In genomic region chr15:81860471-81861135, GRCm38 (mm10) we compare ENCODE assay signal across 8 mouse cellular contexts. TPM values are rescaled to one million over a fixed set of nuclear protein-coding genes. Genes with fewer than 3 reads are reported as not detected.
DNase-seq lines count a peak whose midpoint lies in the region; ATAC-seq lines count a peak whose summit lies in the region.

No protein-coding gene starts in this region.

- H3K27ac ChIP-seq in hindbrain, embryonic 10.5 days = peak overlapping the region; percentile 93; the same call in 1 of the 2 replicates
- H3K27ac ChIP-seq in hindbrain, embryonic 11.5 days (ENCODE audit: low read depth, low read length) = no peak overlapping the region
- H3K27ac ChIP-seq in forebrain, embryonic 14.5 days (ENCODE audit: low read depth, low read length) = peak overlapping the region; percentile 55
- peak overlapping the region; percentile 96 for H3K27ac ChIP-seq in limb, embryonic 10.5 days
- peak overlapping the region; percentile 91 for H3K27ac ChIP-seq in midbrain, embryonic 14.5 days (replicated peaks; ENCODE audit: low read depth, low read length)

- no peaks in the 10 kb centered on the region for H3K9me3 ChIP-seq in hindbrain, embryonic 10.5 days
- no peaks in the 10 kb centered on the region for H3K9me3 ChIP-seq in hindbrain, embryonic 11.5 days (ENCODE audit: control insufficient read depth, low read length)
- H3K9me3 ChIP-seq in forebrain, embryonic 14.5 days (replicated peaks; ENCODE audit: control insufficient read depth, low read length) = no peaks in the 10 kb centered on the region
- H3K9me3 ChIP-seq in limb, embryonic 10.5 days (replicated peaks) = no peaks in the 10 kb centered on the region
- H3K9me3 ChIP-seq in midbrain, embryonic 14.5 days (ENCODE audit: control insufficient read depth, low read length) = no peaks in the 10 kb centered on the region

- no peak for DNase-seq in hindbrain, embryonic 10.5 days (ENCODE audit: low spot score)
- DNase-seq in hindbrain, embryonic 11.5 days (ENCODE audit: low spot score) = no peak
- DNase-seq in adrenal gland, postnatal 25 days = peak; percentile 35
- DNase-seq in forebrain, embryonic 14.5 days (ENCODE audit: low spot score) = peak; percentile 16
- DNase-seq in limb, embryonic 10.5 days (ENCODE audit: low spot score) = no peak
- DNase-seq in midbrain, embryonic 14.5 days = peak; percentile 32
- DNase-seq in right cerebral cortex, postnatal 4 days = no peak
- no peak for DNase-seq in gastrocnemius, postnatal 36 days

- ATAC-seq in hindbrain, embryonic 11.5 days (ENCODE audit: low FRiP score) = no peak
- ATAC-seq in forebrain, embryonic 14.5 days = no peak
- no peak for ATAC-seq in midbrain, embryonic 14.5 days (ENCODE audit: low FRiP score, low TSS enrichment)

- H3K36me3 ChIP-seq in hindbrain, embryonic 10.5 days = peaks cover 22% of the 10 kb centered on the region
- no peaks in the 10 kb centered on the region for H3K36me3 ChIP-seq in hindbrain, embryonic 11.5 days (ENCODE audit: control insufficient read depth, insufficient read depth, low read length)
- peaks cover 21% of the 10 kb centered on the region for H3K36me3 ChIP-seq in forebrain, embryonic 14.5 days (ENCODE audit: control insufficient read depth, insufficient read depth, low read length)
- H3K36me3 ChIP-seq in limb, embryonic 10.5 days = peaks cover 22% of the 10 kb centered on the region
- peaks cover 15% of the 10 kb centered on the region for H3K36me3 ChIP-seq in midbrain, embryonic 14.5 days (ENCODE audit: control insufficient read depth, insufficient read depth, low read length)

- no peak overlapping the region for H3K9ac ChIP-seq in hindbrain, embryonic 11.5 days (ENCODE audit: low read depth, low read length)
- no peak overlapping the region for H3K9ac ChIP-seq in forebrain, embryonic 14.5 days (ENCODE audit: low read length)
- no peak overlapping the region; the same call in 1 of the 2 replicates for H3K9ac ChIP-seq in midbrain, embryonic 14.5 days (replicated peaks; ENCODE audit: low read length)

- intact Hi-C loops in gastrocnemius, postnatal 36 days (cut with DNase I) = no loop called here

- no peak overlapping the region for H3K4me2 ChIP-seq in hindbrain, embryonic 11.5 days (replicated peaks; ENCODE audit: low read depth, low read length)
- H3K4me2 ChIP-seq in forebrain, embryonic 14.5 days (ENCODE audit: low read length) = peak overlapping the region; percentile 96
- peak overlapping the region; percentile 88 for H3K4me2 ChIP-seq in midbrain, embryonic 14.5 days (ENCODE audit: low read length)

- 46% methylated on average over 8 of the region's 8 CpGs for WGBS in hindbrain, embryonic 10.5 days
- 49% methylated on average over 8 of the region's 8 CpGs for WGBS in hindbrain, embryonic 11.5 days
- 37% methylated on average over 8 of the region's 8 CpGs for WGBS in forebrain, embryonic 14.5 days
- 45% methylated on average over 8 of the region's 8 CpGs for WGBS in limb, embryonic 10.5 days
- 43% methylated on average over 8 of the region's 8 CpGs for WGBS in midbrain, embryonic 14.5 days

- H3K4me3 ChIP-seq in hindbrain, embryonic 10.5 days = peak overlapping the region; percentile 92; the same call in 1 of the 2 replicates
- H3K4me3 ChIP-seq in hindbrain, embryonic 11.5 days (ENCODE audit: low read depth, low read length) = no peak overlapping the region
- H3K4me3 ChIP-seq in forebrain, embryonic 14.5 days (ENCODE audit: low read depth, low read length) = peak overlapping the region; percentile 73; the same call in 1 of the 2 replicates
- H3K4me3 ChIP-seq in limb, embryonic 10.5 days = peak overlapping the region; percentile 95
- H3K4me3 ChIP-seq in midbrain, embryonic 14.5 days (replicated peaks; ENCODE audit: low read depth, low read length) = peak overlapping the region; percentile 86; the same call in 1 of the 2 replicates

- peaks cover 34% of the 10 kb centered on the region for H3K4me1 ChIP-seq in hindbrain, embryonic 10.5 days (replicated peaks)
- no peaks in the 10 kb centered on the region for H3K4me1 ChIP-seq in hindbrain, embryonic 11.5 days (replicated peaks; ENCODE audit: control insufficient read depth, insufficient read depth, low read length)
- peaks cover 7% of the 10 kb centered on the region for H3K4me1 ChIP-seq in forebrain, embryonic 14.5 days (ENCODE audit: control insufficient read depth, insufficient read depth, low read length)
- H3K4me1 ChIP-seq in limb, embryonic 10.5 days = peaks cover 32% of the 10 kb centered on the region
- peaks cover 20% of the 10 kb centered on the region for H3K4me1 ChIP-seq in midbrain, embryonic 14.5 days (ENCODE audit: control insufficient read depth, insufficient read depth, low read length)

- no peaks in the 10 kb centered on the region for H3K27me3 ChIP-seq in hindbrain, embryonic 10.5 days (ENCODE audit: insufficient read depth, poor library complexity, severe bottlenecking)
- no peaks in the 10 kb centered on the region for H3K27me3 ChIP-seq in hindbrain, embryonic 11.5 days (ENCODE audit: control insufficient read depth, insufficient read depth, low read length)
- no peaks in the 10 kb centered on the region for H3K27me3 ChIP-seq in forebrain, embryonic 14.5 days (replicated peaks; ENCODE audit: control insufficient read depth, insufficient read depth, low read length)
- no peaks in the 10 kb centered on the region for H3K27me3 ChIP-seq in limb, embryonic 10.5 days (ENCODE audit: low read depth, poor library complexity, severe bottlenecking)
- H3K27me3 ChIP-seq in midbrain, embryonic 14.5 days (ENCODE audit: control insufficient read depth, insufficient read depth, low read length) = no peaks in the 10 kb centered on the region

RNA-seq across cellular contexts. Expression of gene Tob2, which starts 2.0 kb away (rescaled TPM):
- polyA plus RNA-seq in hindbrain, embryonic 10.5 days (2016; fragmentation: Nextera tagmentation; extraction: Ambion mirVana) = 18.6 and 19.1 TPM in 2 replicates
- polyA plus RNA-seq in hindbrain, embryonic 11.5 days (2014; fragmentation: Nextera tagmentation; extraction: Ambion mirVana) = 10.5 and 12.5 TPM in 2 replicates
- total RNA-seq in adrenal gland, postnatal 25 days (2021) = 72.3 and 86.1 TPM in 2 replicates
- 11.1 and 17.0 TPM in 2 replicates for polyA plus RNA-seq in forebrain, embryonic 14.5 days (2014; fragmentation: Nextera tagmentation; extraction: Ambion mirVana)
- polyA plus RNA-seq in limb, embryonic 10.5 days (2016; fragmentation: Nextera tagmentation; extraction: Ambion mirVana) = 18.3 and 19.8 TPM in 2 replicates
- 11.7 and 14.4 TPM in 2 replicates for polyA plus RNA-seq in midbrain, embryonic 14.5 days (2014; fragmentation: Nextera tagmentation; extraction: Ambion mirVana)
- 100 to 1,000 TPM in 1 of 2 experiments, 10 to 100 TPM in 1; 90.3 to 144 TPM for total RNA-seq in gastrocnemius, postnatal 36 days (2021)

RNA-seq across cellular contexts. Expression of gene Phf5a, which starts 11.1 kb away (rescaled TPM):
- polyA plus RNA-seq in hindbrain, embryonic 10.5 days (2016; fragmentation: Nextera tagmentation; extraction: Ambion mirVana) = 212 and 249 TPM in 2 replicates
- polyA plus RNA-seq in hindbrain, embryonic 11.5 days (2014; fragmentation: Nextera tagmentation; extraction: Ambion mirVana) = 184 and 186 TPM in 2 replicates
- total RNA-seq in adrenal gland, postnatal 25 days (2021) = 53.8 and 58.7 TPM in 2 replicates
- 153 and 202 TPM in 2 replicates for polyA plus RNA-seq in forebrain, embryonic 14.5 days (2014; fragmentation: Nextera tagmentation; extraction: Ambion mirVana)
- polyA plus RNA-seq in limb, embryonic 10.5 days (2016; fragmentation: Nextera tagmentation; extraction: Ambion mirVana) = 256 and 300 TPM in 2 replicates
- 139 and 149 TPM in 2 replicates for polyA plus RNA-seq in midbrain, embryonic 14.5 days (2014; fragmentation: Nextera tagmentation; extraction: Ambion mirVana)
- total RNA-seq in gastrocnemius, postnatal 36 days (2021) = 10 to 100 TPM; 38.1 to 39.4 TPM

RNA-seq across cellular contexts. Expression of gene Aco2, which starts 11.5 kb away (rescaled TPM):
- polyA plus RNA-seq in hindbrain, embryonic 10.5 days (2016; fragmentation: Nextera tagmentation; extraction: Ambion mirVana) = 157 and 175 TPM in 2 replicates
- polyA plus RNA-seq in hindbrain, embryonic 11.5 days (2014; fragmentation: Nextera tagmentation; extraction: Ambion mirVana) = 155 and 169 TPM in 2 replicates
- total RNA-seq in adrenal gland, postnatal 25 days (2021) = 641 and 903 TPM in 2 replicates
- polyA plus RNA-seq in forebrain, embryonic 14.5 days (2014; fragmentation: Nextera tagmentation; extraction: Ambion mirVana) = 204 and 231 TPM in 2 replicates
- 170 and 172 TPM in 2 replicates for polyA plus RNA-seq in limb, embryonic 10.5 days (2016; fragmentation: Nextera tagmentation; extraction: Ambion mirVana)
- polyA plus RNA-seq in midbrain, embryonic 14.5 days (2014; fragmentation: Nextera tagmentation; extraction: Ambion mirVana) = 211 and 221 TPM in 2 replicates
- 1,000 to 10,000 TPM; 1,185 to 1,290 TPM for total RNA-seq in gastrocnemius, postnatal 36 days (2021)

RNA-seq across cellular contexts. Expression of gene Tef, which starts 58.4 kb away (rescaled TPM):
- 16.4 and 19.4 TPM in 2 replicates for polyA plus RNA-seq in hindbrain, embryonic 10.5 days (2016; fragmentation: Nextera tagmentation; extraction: Ambion mirVana)
- 12.0 and 12.4 TPM in 2 replicates for polyA plus RNA-seq in hindbrain, embryonic 11.5 days (2014; fragmentation: Nextera tagmentation; extraction: Ambion mirVana)
- total RNA-seq in adrenal gland, postnatal 25 days (2021) = 111 and 146 TPM in 2 replicates
- 15.1 and 18.1 TPM in 2 replicates for polyA plus RNA-seq in forebrain, embryonic 14.5 days (2014; fragmentation: Nextera tagmentation; extraction: Ambion mirVana)
- polyA plus RNA-seq in limb, embryonic 10.5 days (2016; fragmentation: Nextera tagmentation; extraction: Ambion mirVana) = 13.4 and 16.5 TPM in 2 replicates
- polyA plus RNA-seq in midbrain, embryonic 14.5 days (2014; fragmentation: Nextera tagmentation; extraction: Ambion mirVana) = 12.9 and 19.6 TPM in 2 replicates
- 100 to 1,000 TPM; 167 to 181 TPM for total RNA-seq in gastrocnemius, postnatal 36 days (2021)

Comparison
In these comparisons a context has a peak if more than half of its experiments do, and no peak if none do; other contexts are left out.
1. DNase-seq: peak in adrenal gland, postnatal 25 days (single experiment), forebrain, embryonic 14.5 days (single experiment) and midbrain, embryonic 14.5 days (single experiment); none in hindbrain, embryonic 10.5 days (single experiment), hindbrain, embryonic 11.5 days (single experiment), limb, embryonic 10.5 days (single experiment), right cerebral cortex, postnatal 4 days (single experiment) and gastrocnemius, postnatal 36 days (0 of 2).